Mouse (Mus musculus): ENCODE results near the gene Nme1.

DNA sequence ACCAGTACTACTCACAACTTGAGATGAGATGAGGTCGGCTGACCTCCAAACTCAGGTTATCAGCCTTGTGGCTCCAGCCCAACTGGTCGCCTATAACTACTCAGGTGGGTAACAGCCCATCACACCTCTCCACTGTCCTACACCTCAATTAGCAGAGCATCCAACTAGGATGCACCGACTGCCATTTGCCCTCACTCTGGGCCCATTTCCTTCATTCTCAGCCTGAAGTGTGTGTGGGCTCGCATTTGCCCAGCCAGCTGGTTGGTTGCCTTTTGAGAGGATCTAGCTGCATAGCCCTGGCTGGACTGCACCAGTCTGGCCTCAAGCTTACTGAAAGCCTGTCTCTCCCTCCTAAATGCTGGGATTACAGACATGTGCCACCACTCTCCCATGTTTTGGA is 10.6 kb downstream of the Nme1 start:
- TF ChIP-seq CTCF (IDR thresholded peaks at IDR 0.05; ENCODE audit: low read depth, low read length), result no peak
- TF ChIP-seq POLR2A (IDR thresholded peaks at IDR 0.05; ENCODE audit: borderline replicate concordance, low read depth, low read length), result no peak
